Comparison of ENCODE assay signal across 25 mouse cellular contexts in genomic region chr17:78983166-78983565, GRCm38 (mm10). TPM values are rescaled to one million over a fixed set of nuclear protein-coding genes. Genes with fewer than 3 reads are reported as not detected.
DNase-seq lines count a peak whose midpoint lies in the region; ATAC-seq and TF ChIP-seq lines count a peak whose summit lies in the region.
"Had no signal": no experiment of that assay in that cellular context is flagged by ENCODE, and none has a peak within 500 bp of the region (broad histone marks: within the 10 kb centered on the region; RNA-seq: fewer than 3 reads in every experiment).

No protein-coding gene starts in this region.

- ATAC-seq in kidney, postnatal 0 days (replicated peaks; ENCODE audit: low FRiP score, low read depth), result no peak
- ATAC-seq in kidney, embryonic 14.5 days (ENCODE audit: low FRiP score, low TSS enrichment), result no peak
- no peak for ATAC-seq in midbrain, embryonic 14.5 days (ENCODE audit: low FRiP score, low TSS enrichment)
- ATAC-seq in midbrain, embryonic 16.5 days, result no peak
- ATAC-seq in monocyte, adult 5-6 weeks (replicated peaks; ENCODE audit: insufficient number of reproducible peaks, low FRiP score, low TSS enrichment, poor library complexity, severe bottlenecking), result no peak
- ATAC-seq: forebrain, embryonic 16.5 days; midbrain, embryonic 15.5 days had no signal

- no peak overlapping the region for H3K27ac ChIP-seq in gastrocnemius, adult 2 months
- H3K27ac ChIP-seq in kidney, postnatal 0 days, result no peak overlapping the region
- no peak overlapping the region for H3K27ac ChIP-seq in kidney, embryonic 14.5 days (ENCODE audit: low read depth, low read length)
- no peak overlapping the region for H3K27ac ChIP-seq in midbrain, embryonic 14.5 days (replicated peaks; ENCODE audit: low read depth, low read length)
- H3K27ac ChIP-seq in midbrain, embryonic 16.5 days (ENCODE audit: low read length), result no peak overlapping the region
- no peak overlapping the region for H3K27ac ChIP-seq in cortical plate, adult 2 months (ENCODE audit: insufficient read depth, low read length)
- H3K27ac ChIP-seq: hindbrain, embryonic 10.5 days; limb, embryonic 15.5 days; midbrain, embryonic 15.5 days; neural tube, embryonic 15.5 days; stomach, embryonic 15.5 days had no signal

- peaks cover 21% of the 10 kb centered on the region for H3K36me3 ChIP-seq in kidney, postnatal 0 days (ENCODE audit: insufficient read depth, low read length)
- peaks cover 34% of the 10 kb centered on the region for H3K36me3 ChIP-seq in kidney, embryonic 14.5 days (ENCODE audit: control insufficient read depth, insufficient read depth, low read length)
- peaks cover 10% of the 10 kb centered on the region; the same call in 1 of the 2 replicates for H3K36me3 ChIP-seq in midbrain, embryonic 14.5 days (ENCODE audit: control insufficient read depth, insufficient read depth, low read length)
- H3K36me3 ChIP-seq in midbrain, embryonic 16.5 days (ENCODE audit: control insufficient read depth, insufficient read depth, low read length), result no peaks in the 10 kb centered on the region
- H3K36me3 ChIP-seq: G1E; neural tube, embryonic 15.5 days had no signal

- no peak overlapping the region for H3K4me3 ChIP-seq in gastrocnemius, adult 2 months
- no peak overlapping the region for H3K4me3 ChIP-seq in kidney, postnatal 0 days (replicated peaks; ENCODE audit: low read depth, low read length)
- no peak overlapping the region for H3K4me3 ChIP-seq in kidney, embryonic 14.5 days (ENCODE audit: low read length)
- H3K4me3 ChIP-seq in midbrain, embryonic 14.5 days (replicated peaks; ENCODE audit: low read depth, low read length), result no peak overlapping the region
- H3K4me3 ChIP-seq in midbrain, embryonic 16.5 days (ENCODE audit: low read depth, low read length), result no peak overlapping the region
- H3K4me3 ChIP-seq in cortical plate, adult 2 months (ENCODE audit: insufficient read depth, low read length), result no peak overlapping the region
- H3K4me3 ChIP-seq: hindbrain, embryonic 10.5 days; limb, embryonic 15.5 days; midbrain, embryonic 15.5 days; neural tube, embryonic 15.5 days; stomach, embryonic 15.5 days had no signal

- 97% methylated on average over 8 of the region's 8 CpGs for WGBS in kidney, postnatal 0 days
- 95% methylated on average over 8 of the region's 8 CpGs for WGBS in kidney, embryonic 14.5 days
- WGBS in midbrain, embryonic 14.5 days, result 96% methylated on average over 8 of the region's 8 CpGs
- 93% methylated on average over 8 of the region's 8 CpGs for WGBS in midbrain, embryonic 16.5 days

- H3K4me1 ChIP-seq in kidney, postnatal 0 days (replicated peaks; ENCODE audit: insufficient read depth, low read length), result no peaks in the 10 kb centered on the region
- H3K4me1 ChIP-seq in kidney, embryonic 14.5 days (ENCODE audit: control insufficient read depth, insufficient read depth, low read length), result no peaks in the 10 kb centered on the region
- no peaks in the 10 kb centered on the region for H3K4me1 ChIP-seq in midbrain, embryonic 14.5 days (ENCODE audit: control insufficient read depth, insufficient read depth, low read length)
- no peaks in the 10 kb centered on the region for H3K4me1 ChIP-seq in midbrain, embryonic 16.5 days (ENCODE audit: control insufficient read depth, insufficient read depth, low read length)
- no peaks in the 10 kb centered on the region for H3K4me1 ChIP-seq in cortical plate, adult 2 months (ENCODE audit: control insufficient read depth, insufficient read depth, low read length)
- H3K4me1 ChIP-seq: limb, embryonic 15.5 days; midbrain, embryonic 15.5 days; neural tube, embryonic 15.5 days; stomach, embryonic 15.5 days had no signal

- H3K27me3 ChIP-seq in kidney, postnatal 0 days (ENCODE audit: insufficient read depth, low read length), result no peaks in the 10 kb centered on the region
- no peaks in the 10 kb centered on the region for H3K27me3 ChIP-seq in kidney, embryonic 14.5 days (ENCODE audit: control insufficient read depth, insufficient read depth, low read length)
- no peaks in the 10 kb centered on the region for H3K27me3 ChIP-seq in midbrain, embryonic 14.5 days (ENCODE audit: control insufficient read depth, insufficient read depth, low read length)
- no peaks in the 10 kb centered on the region for H3K27me3 ChIP-seq in midbrain, embryonic 16.5 days (ENCODE audit: control insufficient read depth, insufficient read depth, low read depth, low read length)
- H3K27me3 ChIP-seq: limb, embryonic 15.5 days; midbrain, embryonic 15.5 days; neural tube, embryonic 15.5 days; stomach, embryonic 15.5 days had no signal

- no peak for DNase-seq in gastrocnemius, adult 2 months
- DNase-seq in gastrocnemius, postnatal 36 days, result no peak
- no peak for DNase-seq in kidney, postnatal 0 days (ENCODE audit: low spot score)
- DNase-seq in midbrain, embryonic 14.5 days, result peak; percentile 7
- DNase-seq: adrenal gland, postnatal 14 days; cerebellum, adult 9-10 months; heart, postnatal 10 days; kidney, adult 18-20 months; kidney, postnatal 25 days; lung, adult 18-20 months; right cerebral cortex, adult 18-20 months; thymus, adult 18-20 months; thymus, postnatal 4 days had no signal

- no peak for TF ChIP-seq POLR2A in cortical plate, adult 2 months (IDR thresholded peaks at IDR 0.05; ENCODE audit: extremely low read depth, insufficient read depth, low read length)

- no peak overlapping the region for H3K4me2 ChIP-seq in kidney, postnatal 0 days (ENCODE audit: low read length)
- no peak overlapping the region for H3K4me2 ChIP-seq in kidney, embryonic 14.5 days (replicated peaks; ENCODE audit: low read depth, low read length)
- H3K4me2 ChIP-seq in midbrain, embryonic 14.5 days (ENCODE audit: low read length), result no peak overlapping the region
- no peak overlapping the region for H3K4me2 ChIP-seq in midbrain, embryonic 16.5 days (ENCODE audit: low read length)
- H3K4me2 ChIP-seq: heart, embryonic 11.5 days; limb, embryonic 15.5 days; midbrain, embryonic 15.5 days; neural tube, embryonic 15.5 days; stomach, embryonic 15.5 days had no signal

- H3K9me3 ChIP-seq in kidney, postnatal 0 days (replicated peaks; ENCODE audit: low read length), result no peaks in the 10 kb centered on the region
- no peaks in the 10 kb centered on the region for H3K9me3 ChIP-seq in kidney, embryonic 14.5 days (ENCODE audit: control insufficient read depth, low read length)
- no peaks in the 10 kb centered on the region for H3K9me3 ChIP-seq in midbrain, embryonic 14.5 days (ENCODE audit: control insufficient read depth, low read length)
- H3K9me3 ChIP-seq in midbrain, embryonic 16.5 days (replicated peaks; ENCODE audit: control insufficient read depth, low read length, poor library complexity, severe bottlenecking), result no peaks in the 10 kb centered on the region
- H3K9me3 ChIP-seq: G1E; hindbrain, embryonic 10.5 days; limb, embryonic 15.5 days; midbrain, embryonic 15.5 days; neural tube, embryonic 15.5 days; stomach, embryonic 15.5 days had no signal

- TF ChIP-seq CTCF in gastrocnemius, adult 2 months (IDR thresholded peaks at IDR 0.05), result 0 out of 2 replicates have a peak, but pooled peaks have one; percentile 9
- peak; percentile 15; the same call in 1 of the 2 replicates for TF ChIP-seq CTCF in kidney, postnatal 0 days (IDR thresholded peaks at IDR 0.05; ENCODE audit: low read depth)
- TF ChIP-seq CTCF in cortical plate, adult 2 months (IDR thresholded peaks at IDR 0.05; ENCODE audit: extremely low read depth, insufficient read depth, low read length), result 0 out of 2 replicates have a peak, but pooled peaks have one; percentile 6

- intact Hi-C loops in gastrocnemius, adult 2 months (cut with DNase I), result no loop called here
- intact Hi-C loops in gastrocnemius, postnatal 36 days (cut with DNase I), result no loop called here

- H3K9ac ChIP-seq in kidney, postnatal 0 days (ENCODE audit: low read depth, low read length), result no peak overlapping the region
- H3K9ac ChIP-seq in kidney, embryonic 14.5 days (ENCODE audit: low read depth, low read length), result no peak overlapping the region
- H3K9ac ChIP-seq in midbrain, embryonic 14.5 days (replicated peaks; ENCODE audit: low read length), result no peak overlapping the region
- no peak overlapping the region for H3K9ac ChIP-seq in midbrain, embryonic 16.5 days (ENCODE audit: low read depth, low read length)
- H3K9ac ChIP-seq: limb, embryonic 15.5 days; midbrain, embryonic 15.5 days; neural tube, embryonic 15.5 days; stomach, embryonic 15.5 days had no signal

RNA-seq across cellular contexts. Expression of gene Prkd3, which starts 37.5 kb away (rescaled TPM):
- 1 to 10 TPM; 8.6 to 9.7 TPM for total RNA-seq in gastrocnemius, adult 2 months (2021)
- total RNA-seq in gastrocnemius, postnatal 36 days (2021), result 1 to 10 TPM; 7.2 to 8.7 TPM
- polyA plus RNA-seq in kidney, postnatal 0 days (2015; fragmentation: Nextera tagmentation; extraction: Ambion mirVana), result 27.5 and 28.9 TPM in 2 replicates
- 26.5 and 45.0 TPM in 2 replicates for polyA plus RNA-seq in kidney, embryonic 14.5 days (2014; fragmentation: Nextera tagmentation; extraction: Ambion mirVana)
- polyA plus RNA-seq in midbrain, embryonic 14.5 days (2014; fragmentation: Nextera tagmentation; extraction: Ambion mirVana), result 9.1 and 19.7 TPM in 2 replicates
- 9.8 and 10.3 TPM in 2 replicates for polyA plus RNA-seq in midbrain, embryonic 16.5 days (2015; fragmentation: Nextera tagmentation; extraction: Ambion mirVana)
- 10.6 and 12.3 TPM in 2 replicates for polyA plus RNA-seq in cortical plate, adult 2 months (2012; rRNA removed)
- 85.4 to 117 TPM (median 96.5 TPM) in 3 replicates for total RNA-seq in monocyte, adult 5-6 weeks (2017)
- polyA plus RNA-seq: G1E had no signal

RNA-seq across cellular contexts. Expression of gene Ndufaf7, which starts 46.2 kb away (rescaled TPM):
- total RNA-seq in gastrocnemius, adult 2 months (2021), result 10 to 100 TPM; 22.0 to 31.8 TPM
- 10 to 100 TPM; 24.0 to 27.6 TPM for total RNA-seq in gastrocnemius, postnatal 36 days (2021)
- 57.8 and 67.6 TPM in 2 replicates for polyA plus RNA-seq in kidney, postnatal 0 days (2015; fragmentation: Nextera tagmentation; extraction: Ambion mirVana)
- polyA plus RNA-seq in kidney, embryonic 14.5 days (2014; fragmentation: Nextera tagmentation; extraction: Ambion mirVana), result 45.4 and 63.2 TPM in 2 replicates
- polyA plus RNA-seq in midbrain, embryonic 14.5 days (2014; fragmentation: Nextera tagmentation; extraction: Ambion mirVana), result 54.3 and 58.9 TPM in 2 replicates
- 66.3 and 68.0 TPM in 2 replicates for polyA plus RNA-seq in midbrain, embryonic 16.5 days (2015; fragmentation: Nextera tagmentation; extraction: Ambion mirVana)
- polyA plus RNA-seq in cortical plate, adult 2 months (2012; rRNA removed), result 50.6 and 58.1 TPM in 2 replicates
- total RNA-seq in monocyte, adult 5-6 weeks (2017), result 40.7 to 61.7 TPM (median 53.5 TPM) in 3 replicates

RNA-seq across cellular contexts. Expression of gene Cebpz, which starts 46.3 kb away (rescaled TPM):
- total RNA-seq in gastrocnemius, adult 2 months (2021), result 10 to 100 TPM; 26.2 to 27.5 TPM
- total RNA-seq in gastrocnemius, postnatal 36 days (2021), result 10 to 100 TPM; 17.8 to 24.8 TPM
- polyA plus RNA-seq in kidney, postnatal 0 days (2015; fragmentation: Nextera tagmentation; extraction: Ambion mirVana), result 58.9 and 64.4 TPM in 2 replicates
- 58.7 and 64.8 TPM in 2 replicates for polyA plus RNA-seq in kidney, embryonic 14.5 days (2014; fragmentation: Nextera tagmentation; extraction: Ambion mirVana)
- 48.8 and 53.4 TPM in 2 replicates for polyA plus RNA-seq in midbrain, embryonic 14.5 days (2014; fragmentation: Nextera tagmentation; extraction: Ambion mirVana)
- 38.0 and 45.8 TPM in 2 replicates for polyA plus RNA-seq in midbrain, embryonic 16.5 days (2015; fragmentation: Nextera tagmentation; extraction: Ambion mirVana)
- 20.8 and 22.2 TPM in 2 replicates for polyA plus RNA-seq in cortical plate, adult 2 months (2012; rRNA removed)
- 139 to 178 TPM (median 141 TPM) in 3 replicates for total RNA-seq in monocyte, adult 5-6 weeks (2017)
